Mouse (Mus musculus) bone marrow, adult 2 months (tissue): ENCODE data around the gene Omt2a. TPM values are rescaled to one million over a fixed set of nuclear protein-coding genes. Genes with fewer than 3 reads are reported as not detected.
A peak's percentile ranks its signal among the peaks of the same experiment; 100 is the strongest.

Experiments used
- H3K27ac ChIP-seq: fragments of 200-500 bp; 2 replicates; pipeline ENCODE4 v1.5.1; 2012; ENCODE audit warnings: low read depth, mild to moderate bottlenecking, control low read depth, inconsistent platforms, low read length; ENCODE audit not compliant: control insufficient read depth, poor library complexity, insufficient read depth
- H3K4me1 ChIP-seq: fragments of 200-500 bp; 2 replicates; pipeline ENCODE4 v1.6.1; 2011; ENCODE audit warnings: low read length; ENCODE audit not compliant: control insufficient read depth, insufficient read depth
- H3K4me3 ChIP-seq: fragments of 200-500 bp; replicated peaks from 2 replicates; pipeline ENCODE3; 2011; ENCODE audit warnings: mild to moderate bottlenecking, low read depth, low read length, control low read depth; ENCODE audit not compliant: control insufficient read depth
- CTCF ChIP-seq: fragments of 200-500 bp; IDR thresholded peaks from 2 replicates; pipeline ENCODE4 v1.5.1; 2011; ENCODE audit warnings: low read length, control low read depth; ENCODE audit not compliant: control insufficient read depth, insufficient read depth
- POLR2A ChIP-seq: fragments of 200-500 bp; IDR thresholded peaks from 2 replicates; pipeline ENCODE4 v1.6.1; 2011; ENCODE audit warnings: low read depth, mild to moderate bottlenecking, control low read depth, low read length, borderline replicate concordance; ENCODE audit not compliant: control insufficient read depth
- WGBS: fragments of 180-500 bp; shearing (Covaris S2); methylation state at CpG from one replicate; pipeline ENCODE4 v1.1.7; 2018; 5-methylcytosine and 5-hydroxymethylcytosine counted together
- polyA plus RNA-seq: library from polyadenylated mRNA; stranded (reverse); fragments of >200 nt; gene quantifications from 2 replicates; pipeline ENCODE4 v1.2.4, GENCODE M21; 2011; ENCODE audit warnings: low replicate concordance; ENCODE audit not compliant: missing spikeins, insufficient read depth, insufficient read length

The Omt2a gene
- not detected in 2 replicates for polyA plus RNA-seq

GRCm38 (mm10) chr9:78314696-78315095 is at the start of gene Omt2a:
Omt2a (minus strand) TSS chr9:78314796.
- Histone ChIP-seq H3K27ac (no peak within 1 kb of the TSS), H3K4me1 (no peaks in the 10 kb centered on the region; the same call in 1 of the 2 replicates), H3K4me3 (no peak within 1 kb of the TSS)
- WGBS = 78% methylated on average over 2 of the region's 2 CpGs
- TF ChIP-seq POLR2A = no peak
- TF ChIP-seq CTCF = no peak

- 4% methylated on average over 6 of the region's 6 CpGs for WGBS
- no peak overlapping the region for H3K4me3 ChIP-seq
- TF ChIP-seq CTCF = no peak
- no peak for TF ChIP-seq POLR2A
- no peak overlapping the region for H3K27ac ChIP-seq
- H3K4me1 ChIP-seq = no peaks in the 10 kb centered on the region
Measured at GRCm38 (mm10) chr9:78363374-78363773, 48.8 kb upstream of the Omt2a start.

GRCm38 (mm10) chr9:78360484-78360872 is 45.9 kb upstream of the Omt2a start:
- TF ChIP-seq POLR2A (no peak), CTCF (no peak)
- WGBS = 63% methylated on average over 2 of the region's 2 CpGs
- no peak overlapping the region for H3K27ac ChIP-seq
- no peak overlapping the region for H3K4me3 ChIP-seq
- H3K4me1 ChIP-seq = no peaks in the 10 kb centered on the region

- 72% methylated on average over 6 of the region's 6 CpGs for WGBS
- TF ChIP-seq POLR2A (no peak), CTCF (no peak)
- H3K27ac ChIP-seq = no peak overlapping the region
- H3K4me1 ChIP-seq = no peaks in the 10 kb centered on the region
- H3K4me3 ChIP-seq = no peak overlapping the region
Measured at GRCm38 (mm10) chr9:78359750-78360483, 45.3 kb upstream of the Omt2a start.

- H3K27ac ChIP-seq = no peak overlapping the region
- H3K4me3 ChIP-seq = no peak overlapping the region
- 8% methylated on average over 9 of the region's 9 CpGs for WGBS
- TF ChIP-seq POLR2A (no peak), CTCF (peak; percentile 73)
- no peaks in the 10 kb centered on the region for H3K4me1 ChIP-seq
Measured at GRCm38 (mm10) chr9:78358053-78358452, 43.5 kb upstream of the Omt2a start.

- H3K4me3 ChIP-seq = no peak within 1 kb of the TSS
- H3K4me1 ChIP-seq = no peaks in the 10 kb centered on the region
- no peak for TF ChIP-seq POLR2A
- TF ChIP-seq CTCF = no peak
- 82% methylated on average over 8 of the region's 8 CpGs for WGBS
- H3K27ac ChIP-seq = no peak within 1 kb of the TSS
Measured at GRCm38 (mm10) chr9:78355611-78356010, 41.0 kb upstream of the Omt2a start, which contains the start of gene Gsta2. Gsta2 (minus strand) TSS chr9:78355788.

- H3K4me1 ChIP-seq = no peaks in the 10 kb centered on the region
- 79% methylated on average over 11 of the region's 11 CpGs for WGBS
- no peak overlapping the region for H3K4me3 ChIP-seq
- TF ChIP-seq CTCF (no peak), POLR2A (no peak)
- no peak overlapping the region for H3K27ac ChIP-seq
Measured at GRCm38 (mm10) chr9:78354665-78355578, 40.3 kb upstream of the Omt2a start.
